Mouse (Mus musculus) forebrain, embryonic 14.5 days (tissue): Measurements from ENCODE around the gene Tmod3. TPM values are rescaled to one million over a fixed set of nuclear protein-coding genes. Genes with fewer than 3 reads are reported as not detected.

Experiments
- ATAC-seq: fragments of 200-750 bp; cut with Nextera tagmentation; 2 replicates; pipeline ENCODE4 v1.8.0; 2017; ENCODE audit warnings: mild to moderate bottlenecking, moderate library complexity
- DNase-seq: peaks from one replicate; pipeline ENCODE4 v3.0.0-alpha.2; 2015; ENCODE audit warnings: low spot score
- H3K27ac ChIP-seq: fragments of 300-500 bp; sonication (generic); 2 replicates; pipeline ENCODE4 v1.5.1; 2014; ENCODE audit warnings: low read depth, mild to moderate bottlenecking, control low read depth, low read length, moderate library complexity
- H3K27me3 ChIP-seq: fragments of 300-500 bp; sonication (generic); replicated peaks from 2 replicates; pipeline ENCODE4 v1.6.1; 2014; ENCODE audit warnings: low read length, control low read depth, mixed read lengths; ENCODE audit not compliant: control insufficient read depth, insufficient read depth
- H3K36me3 ChIP-seq: fragments of 300-500 bp; sonication (generic); 2 replicates; pipeline ENCODE4 v1.6.1; 2014; ENCODE audit warnings: low read length, control low read depth; ENCODE audit not compliant: control insufficient read depth, insufficient read depth
- H3K4me1 ChIP-seq: fragments of 300-500 bp; sonication (generic); 2 replicates; pipeline ENCODE4 v1.6.1; 2014; ENCODE audit warnings: antibody characterized with exemption, low read length, control low read depth; ENCODE audit not compliant: control insufficient read depth, insufficient read depth
- H3K4me2 ChIP-seq: fragments of 300-500 bp; sonication (generic); 2 replicates; pipeline ENCODE4 v1.6.1; 2014; ENCODE audit warnings: mild to moderate bottlenecking, control low read depth, low read length
- H3K4me3 ChIP-seq: fragments of 300-500 bp; sonication (generic); 2 replicates; pipeline ENCODE4 v1.5.1; 2014; ENCODE audit warnings: low read depth, low read length, control low read depth
- H3K9ac ChIP-seq: fragments of 300-500 bp; sonication (generic); 2 replicates; pipeline ENCODE4 v1.6.1; 2014; ENCODE audit warnings: mild to moderate bottlenecking, low read length, control low read depth, moderate library complexity
- H3K9me3 ChIP-seq: fragments of 300-500 bp; sonication (generic); replicated peaks from 2 replicates; pipeline ENCODE4 v1.6.1; 2016; ENCODE audit warnings: low read length, control low read depth, mixed read lengths; ENCODE audit not compliant: control insufficient read depth
- WGBS: fragments of 180-500 bp; shearing (Covaris S2); extraction: QIAGEN DNeasy Blood & Tissue Kit; methylation state at CpG from one replicate; pipeline ENCODE4 v1.1.7; 2014; 5-methylcytosine and 5-hydroxymethylcytosine counted together
- polyA plus RNA-seq: library from polyadenylated mRNA; unstranded; fragments of >200 nt; fragmentation: Nextera tagmentation; extraction: Ambion mirVana; gene quantifications from 2 replicates; pipeline ENCODE4 v1.2.1, GENCODE M21; 2014

Gene Tmod3
- polyA plus RNA-seq, 1 experiment from 2014 or later, result 92.4 TPM

DNA sequence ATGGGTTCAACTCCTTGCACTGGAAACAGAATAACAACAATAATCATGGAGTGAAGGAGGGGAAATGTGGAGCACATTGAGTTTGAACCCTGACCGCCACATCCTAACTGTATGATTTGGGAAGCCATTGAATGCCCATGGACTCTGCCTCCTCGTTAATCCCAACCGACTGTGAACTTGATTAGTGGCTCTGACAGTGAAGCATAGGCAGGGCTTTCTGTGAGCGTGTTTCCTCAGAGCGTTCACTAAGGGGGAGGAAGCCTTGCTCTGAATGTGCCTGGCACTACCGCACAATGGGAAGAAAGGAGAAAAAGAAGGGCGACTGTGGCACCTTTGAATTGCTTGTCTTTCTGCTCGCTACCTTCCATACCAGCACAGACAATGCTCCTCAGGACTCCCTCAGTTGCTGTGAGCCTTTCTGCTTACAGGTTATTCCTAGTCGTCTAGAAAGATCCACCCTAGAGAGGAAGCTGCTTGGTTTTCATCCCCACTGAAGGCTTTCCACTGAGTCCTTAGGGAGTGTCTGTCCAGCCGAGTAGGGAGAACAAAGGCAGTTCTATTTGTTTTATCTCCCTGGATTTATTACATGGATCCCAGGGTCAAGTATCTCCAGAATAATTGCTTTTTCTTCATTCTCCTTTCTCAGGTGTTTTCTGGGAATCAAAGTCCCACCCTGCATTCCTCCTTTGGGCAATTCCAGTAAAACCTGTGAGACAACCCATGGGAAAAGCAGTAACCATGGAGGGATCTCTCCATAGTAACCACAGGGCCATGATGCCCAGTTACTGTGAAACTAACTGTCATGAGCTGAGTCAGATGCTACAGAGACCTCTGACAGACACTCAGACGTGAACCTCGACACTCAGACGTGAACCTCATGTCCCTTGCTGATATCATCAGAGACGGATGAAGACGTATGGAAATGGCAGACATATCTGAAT is 30.7 kb upstream of the Tmod3 start:
- Histone ChIP-seq H3K4me2 (no peak overlapping the region), H3K9ac (no peak overlapping the region), H3K27me3 (no peaks in the 10 kb centered on the region), H3K27ac (no peak overlapping the region), H3K36me3 (peaks cover 94% of the 10 kb centered on the region), H3K4me1 (no peaks in the 10 kb centered on the region), H3K4me3 (no peak overlapping the region), H3K9me3 (no peaks in the 10 kb centered on the region)
- 66% methylated on average over 15 of the region's 15 CpGs for WGBS
- no peak for DNase-seq
- no peak for ATAC-seq

DNA sequence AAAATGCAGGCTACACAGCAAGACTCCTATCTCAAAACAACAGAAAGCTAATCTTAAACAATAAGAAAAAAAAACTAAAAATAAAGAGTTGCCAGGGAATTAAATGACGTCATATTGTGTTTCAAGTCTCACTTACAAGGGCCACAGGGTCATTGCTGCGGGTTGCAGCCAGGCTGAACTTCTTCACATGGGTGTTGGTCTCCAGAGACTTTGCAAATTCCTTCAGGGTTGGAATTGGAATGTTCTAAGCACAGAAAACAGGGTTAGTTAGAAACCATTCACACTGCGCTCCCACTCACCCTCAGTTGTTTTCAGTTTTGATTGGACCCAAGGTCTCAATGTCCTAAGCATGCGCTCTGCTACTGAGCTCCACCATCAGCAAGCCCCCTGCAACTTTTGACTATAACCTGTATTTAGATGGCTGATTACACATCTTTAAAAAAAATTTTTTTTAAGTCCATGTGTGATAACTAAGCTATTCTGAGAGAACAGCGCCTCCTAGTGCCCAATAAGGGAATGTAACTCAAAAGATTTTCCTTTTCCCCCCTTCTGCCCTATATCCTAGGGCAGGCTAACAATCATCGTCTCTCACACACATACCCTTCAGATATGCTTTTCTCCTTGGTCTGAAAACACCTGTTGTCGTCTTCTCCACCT is 22.4 kb upstream of the Tmod3 start:
- Histone ChIP-seq H3K9me3 (no peaks in the 10 kb centered on the region), H3K4me1 (no peaks in the 10 kb centered on the region), H3K36me3 (peaks cover 79% of the 10 kb centered on the region), H3K4me3 (no peak overlapping the region), H3K9ac (no peak overlapping the region), H3K4me2 (no peak overlapping the region), H3K27ac (no peak overlapping the region), H3K27me3 (no peaks in the 10 kb centered on the region)
- peak; percentile 72 for DNase-seq
- 58% methylated on average over 7 of the region's 7 CpGs for WGBS
- peak; percentile 55 for ATAC-seq

DNA sequence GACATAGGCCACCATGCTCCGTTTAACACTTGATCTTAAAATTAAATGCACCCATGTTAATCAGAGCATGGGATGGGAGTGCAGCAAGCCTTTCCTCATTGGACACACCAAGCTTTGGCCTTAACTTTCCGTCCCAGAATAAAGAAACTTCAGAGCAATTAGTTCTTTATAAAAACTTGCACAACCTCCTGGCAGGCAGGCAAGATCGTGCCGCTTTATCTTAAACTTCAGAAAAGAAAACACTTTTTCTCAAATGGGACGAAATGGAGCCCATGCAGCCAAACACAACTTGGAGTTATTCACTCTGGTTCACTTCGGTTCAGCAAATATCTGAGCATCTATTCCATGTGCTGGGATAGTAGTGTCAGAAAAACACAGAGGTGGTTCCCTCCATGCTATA is 19.9 kb upstream of the Tmod3 start:
- no peak overlapping the region for H3K9ac ChIP-seq
- 83% methylated on average over 6 of the region's 6 CpGs for WGBS
- no peak overlapping the region for H3K4me3 ChIP-seq
- no peaks in the 10 kb centered on the region for H3K4me1 ChIP-seq
- ATAC-seq, result no peak
- H3K4me2 ChIP-seq, result no peak overlapping the region
- H3K27me3 ChIP-seq, result no peaks in the 10 kb centered on the region
- DNase-seq, result no peak
- no peaks in the 10 kb centered on the region for H3K9me3 ChIP-seq
- H3K36me3 ChIP-seq, result peaks cover 82% of the 10 kb centered on the region
- no peak overlapping the region for H3K27ac ChIP-seq

DNA sequence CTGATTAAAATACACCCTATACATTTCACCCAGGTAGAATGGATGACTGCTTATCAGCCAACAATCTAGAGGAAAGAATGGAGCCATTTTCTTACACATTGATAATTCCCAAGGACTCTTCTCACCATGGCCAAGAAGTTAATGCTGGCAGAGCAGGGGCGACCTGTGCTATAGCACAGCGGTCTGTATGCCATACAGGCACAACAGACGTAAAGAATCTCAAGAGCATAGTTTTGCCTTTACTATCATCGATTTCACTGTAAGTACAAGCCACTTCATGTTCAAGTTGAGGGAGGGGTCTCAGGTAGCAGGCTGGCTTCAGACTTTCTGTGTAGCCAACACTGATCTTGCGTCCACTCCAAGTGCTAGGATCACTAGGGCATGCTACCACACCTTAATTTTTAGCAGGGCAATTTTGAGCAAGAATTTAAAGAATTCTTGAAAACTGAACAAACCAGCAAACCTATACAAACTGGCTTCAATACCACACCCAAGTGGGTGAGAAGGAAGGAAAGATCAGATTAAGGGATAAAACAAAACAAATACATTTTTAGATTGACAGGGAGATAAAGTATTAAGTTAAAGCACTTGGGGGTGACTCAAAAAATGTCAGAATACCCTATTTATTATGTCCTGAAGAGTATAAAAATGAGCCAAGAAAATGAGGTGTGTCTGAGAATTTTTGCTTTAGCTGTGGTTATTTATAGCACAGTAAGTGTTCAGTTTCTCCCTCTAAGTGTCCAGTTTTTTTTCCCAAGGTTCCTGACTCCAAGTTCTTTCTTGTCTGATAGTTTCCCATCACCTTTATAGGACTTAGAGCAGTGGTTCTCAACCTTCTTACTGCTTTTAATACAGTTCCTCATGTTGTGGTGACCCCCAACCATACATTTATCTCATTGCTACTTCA is 11.8 kb upstream of the Tmod3 start:
- no peak for ATAC-seq
- Histone ChIP-seq H3K9me3 (no peaks in the 10 kb centered on the region), H3K27ac (no peak overlapping the region), H3K27me3 (no peaks in the 10 kb centered on the region), H3K4me1 (no peaks in the 10 kb centered on the region), H3K4me3 (no peak overlapping the region), H3K9ac (no peak overlapping the region), H3K36me3 (peaks cover 42% of the 10 kb centered on the region), H3K4me2 (no peak overlapping the region)
- 95% methylated on average over 5 of the region's 5 CpGs for WGBS
- DNase-seq, result no peak

DNA sequence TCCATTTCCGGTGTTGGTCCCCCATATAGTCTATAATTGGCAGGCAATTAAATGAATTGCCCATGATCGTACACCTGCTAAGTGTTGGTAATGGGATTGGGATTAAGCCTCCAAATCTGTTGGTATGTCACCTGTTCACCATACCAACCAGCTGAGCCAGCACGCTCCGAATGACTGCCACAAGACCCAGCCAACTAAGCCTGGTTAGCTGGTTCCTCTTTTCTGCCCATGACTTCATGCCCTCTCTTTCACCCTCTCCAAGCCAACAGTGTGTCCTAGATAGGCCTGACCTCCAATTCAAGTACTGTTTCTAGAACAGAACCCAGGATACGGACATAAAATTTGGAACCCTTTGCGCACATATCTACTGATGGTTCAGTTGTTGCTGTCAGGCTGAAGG is 8.9 kb upstream of the Tmod3 start:
- DNase-seq (no peak), ATAC-seq (no peak)
- Histone ChIP-seq H3K4me3 (no peak overlapping the region), H3K27ac (no peak overlapping the region), H3K27me3 (no peaks in the 10 kb centered on the region), H3K4me2 (no peak overlapping the region), H3K9ac (no peak overlapping the region), H3K36me3 (peaks cover 14% of the 10 kb centered on the region), H3K4me1 (no peaks in the 10 kb centered on the region), H3K9me3 (no peaks in the 10 kb centered on the region)
- 96% methylated on average over 6 of the region's 6 CpGs for WGBS

DNA sequence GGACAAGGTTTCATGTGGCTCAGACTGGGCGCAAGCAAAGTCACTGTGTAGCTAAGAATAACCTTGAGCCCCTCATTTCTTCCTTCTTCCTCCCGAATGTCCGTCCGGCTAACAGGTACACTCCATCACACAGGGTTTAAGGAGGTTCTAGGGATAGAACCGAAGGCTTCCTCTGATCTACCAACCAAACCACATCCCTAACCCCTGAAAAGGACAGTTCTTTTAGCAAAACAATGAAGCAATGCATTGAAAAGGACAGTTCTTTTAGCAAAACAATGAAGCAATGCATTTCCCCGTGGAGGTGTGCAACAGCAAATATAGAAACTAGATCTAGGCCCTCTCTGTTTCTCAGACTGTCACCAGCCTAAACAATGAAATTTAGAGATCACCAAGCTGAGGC is 5.4 kb upstream of the Tmod3 start:
- no peak overlapping the region for H3K4me3 ChIP-seq
- ATAC-seq (no peak), DNase-seq (no peak)
- 83% methylated on average over 6 of the region's 6 CpGs for WGBS
- no peaks in the 10 kb centered on the region; the same call in 1 of the 2 replicates for H3K4me1 ChIP-seq
- no peaks in the 10 kb centered on the region for H3K36me3 ChIP-seq
- no peaks in the 10 kb centered on the region for H3K27me3 ChIP-seq
- H3K27ac ChIP-seq, result no peak overlapping the region
- H3K9me3 ChIP-seq, result no peaks in the 10 kb centered on the region
- H3K9ac ChIP-seq, result no peak overlapping the region
- no peak overlapping the region for H3K4me2 ChIP-seq

DNA sequence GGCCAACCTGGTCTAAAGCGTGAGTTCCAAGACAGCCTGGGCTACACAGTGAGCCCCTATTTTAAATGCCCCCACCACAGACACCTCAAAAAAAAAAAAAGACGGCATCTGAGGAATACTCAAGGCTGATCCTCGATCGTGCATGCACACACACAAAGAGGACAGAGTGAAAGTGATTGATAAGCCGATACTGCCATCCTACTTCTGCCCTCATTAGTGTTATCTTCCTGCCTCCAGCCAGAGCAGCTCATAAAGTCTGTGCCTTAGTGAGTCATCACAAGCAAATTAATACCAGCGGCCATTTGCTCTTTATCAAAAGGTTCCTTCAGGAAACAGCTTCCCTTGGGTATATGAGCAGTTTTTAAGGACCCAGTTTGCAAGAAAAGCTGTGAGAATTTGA is 4.2 kb upstream of the Tmod3 start:
- no peak overlapping the region for H3K4me3 ChIP-seq
- H3K27me3 ChIP-seq, result no peaks in the 10 kb centered on the region
- no peak overlapping the region for H3K4me2 ChIP-seq
- no peak for DNase-seq
- no peak for ATAC-seq
- no peaks in the 10 kb centered on the region; the same call in 1 of the 2 replicates for H3K4me1 ChIP-seq
- WGBS, result 88% methylated on average over 6 of the region's 6 CpGs
- H3K9ac ChIP-seq, result no peak overlapping the region
- H3K27ac ChIP-seq, result no peak overlapping the region
- H3K9me3 ChIP-seq, result no peaks in the 10 kb centered on the region
- no peaks in the 10 kb centered on the region for H3K36me3 ChIP-seq

DNA sequence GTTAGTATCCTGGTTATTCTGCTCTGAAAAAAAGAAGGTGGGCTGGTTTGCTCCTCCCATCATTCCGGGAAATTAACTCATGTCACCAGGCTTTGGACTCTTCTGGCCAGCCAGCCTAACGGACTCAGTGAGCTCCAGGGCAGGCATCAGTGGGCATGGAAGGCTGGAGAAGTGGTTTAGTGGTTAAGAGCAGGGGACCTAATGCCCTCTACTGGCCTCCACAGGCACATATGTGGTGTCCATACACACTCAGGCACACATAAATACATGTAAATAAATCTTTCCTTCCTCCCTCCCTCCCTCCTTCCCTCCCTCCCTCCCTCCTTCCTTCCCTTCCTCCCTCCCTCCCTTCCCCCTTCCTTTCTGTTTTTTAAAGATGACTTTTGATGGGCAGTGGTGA is 3.7 kb upstream of the Tmod3 start:
- ATAC-seq (no peak), DNase-seq (no peak)
- Histone ChIP-seq H3K4me2 (no peak overlapping the region), H3K9me3 (no peaks in the 10 kb centered on the region), H3K4me1 (no peaks in the 10 kb centered on the region; the same call in 1 of the 2 replicates), H3K36me3 (no peaks in the 10 kb centered on the region), H3K4me3 (no peak overlapping the region), H3K27ac (no peak overlapping the region), H3K27me3 (no peaks in the 10 kb centered on the region), H3K9ac (no peak overlapping the region)
- WGBS, result 50% methylated on average over 2 of the region's 2 CpGs
